Mouse (Mus musculus) ovary, postnatal 36 days (tissue): ENCODE results near the gene 2510009E07Rik.
"Not testable (repeated sequence)": the region's sequence is repeated elsewhere in the genome, so short reads cannot be mapped to it uniquely, and the experiment has no call there.

Source experiments
- DNase-seq: peaks from one replicate; pipeline ENCODE4 v3.0.0; 2022; ENCODE audit warnings: low spot score, mixed read lengths

2510009E07Rik gene

GRCm38 (mm10) chr16:21676791-21677190 lies 17.7 kb downstream of the 2510009E07Rik start:
- no peak for DNase-seq

GRCm38 (mm10) chr16:21673651-21674050 lies 20.8 kb downstream of the 2510009E07Rik start:
- not testable (repeated sequence) for DNase-seq

GRCm38 (mm10) chr16:21673046-21673445 lies 21.4 kb downstream of the 2510009E07Rik start:
- DNase-seq: not testable (repeated sequence)

GRCm38 (mm10) chr16:21671878-21672277 lies 22.6 kb downstream of the 2510009E07Rik start:
- no peak for DNase-seq

GRCm38 (mm10) chr16:21665423-21665986 lies 29.0 kb downstream of the 2510009E07Rik start:
- DNase-seq: no peak

GRCm38 (mm10) chr16:21664633-21665363 lies 29.7 kb downstream of the 2510009E07Rik start:
- DNase-seq: no peak

- no peak for DNase-seq
Observed at GRCm38 (mm10) chr16:21655961-21656360, 38.5 kb downstream of the 2510009E07Rik start.

GRCm38 (mm10) chr16:21655291-21655690 lies 39.2 kb downstream of the 2510009E07Rik start:
- DNase-seq: no peak

GRCm38 (mm10) chr16:21654384-21654783 lies 40.1 kb downstream of the 2510009E07Rik start:
- no peak for DNase-seq

GRCm38 (mm10) chr16:21653151-21653550 lies 41.3 kb downstream of the 2510009E07Rik start:
- no peak for DNase-seq

GRCm38 (mm10) chr16:21651161-21651560 lies 43.3 kb downstream of the 2510009E07Rik start:
- no peak for DNase-seq

GRCm38 (mm10) chr16:21650289-21650688 lies 44.2 kb downstream of the 2510009E07Rik start:
- DNase-seq: no peak

GRCm38 (mm10) chr16:21648800-21649199 lies 45.7 kb downstream of the 2510009E07Rik start:
- DNase-seq: no peak

- no peak for DNase-seq
Observed at GRCm38 (mm10) chr16:21646496-21646895, 48.0 kb downstream of the 2510009E07Rik start.

GRCm38 (mm10) chr16:21645915-21646314 lies 48.5 kb downstream of the 2510009E07Rik start:
- DNase-seq: no peak

- no peak for DNase-seq
Observed at GRCm38 (mm10) chr16:21644574-21644973, 49.9 kb downstream of the 2510009E07Rik start.

- peak; percentile 73 for DNase-seq
Observed at GRCm38 (mm10) chr16:21644066-21644561, 50.4 kb downstream of the 2510009E07Rik start.

- DNase-seq: no peak
Observed at GRCm38 (mm10) chr16:21643621-21644041, 50.8 kb downstream of the 2510009E07Rik start.

- no peak for DNase-seq
Observed at GRCm38 (mm10) chr16:21642906-21643305, 51.6 kb downstream of the 2510009E07Rik start.

- no peak for DNase-seq
Observed at GRCm38 (mm10) chr16:21641944-21642343, 52.5 kb downstream of the 2510009E07Rik start.

- no peak for DNase-seq
Observed at GRCm38 (mm10) chr16:21640766-21641499, 53.5 kb downstream of the 2510009E07Rik start.

- no peak for DNase-seq
Observed at GRCm38 (mm10) chr16:21637201-21637819, 57.2 kb downstream of the 2510009E07Rik start.
